Mouse (Mus musculus) gastrocnemius, postnatal 4 days (tissue): ENCODE data around the gene Acnat1. TPM values are rescaled to one million over a fixed set of nuclear protein-coding genes. Genes with fewer than 3 reads are reported as not detected.
"Not testable (repeated sequence)": the region's sequence is repeated elsewhere in the genome, so short reads cannot be mapped to it uniquely, and the experiment has no call there.

Experiments used
- DNase-seq, 2 experiments: peaks; one replicate each; pipeline ENCODE4 v3.0.0; 2021 to 2022; ENCODE audit warnings: low spot score in 2 of 2, mixed read lengths in 2 of 2
- total RNA-seq, 2 experiments: library from RNA; stranded (reverse); gene quantifications; 2 replicates each; pipeline ENCODE4 v1.2.3; 2021

The Acnat1 gene
- total RNA-seq, 2 experiments from 2014 or later: 0.29 TPM; not detected in 1

DNA sequence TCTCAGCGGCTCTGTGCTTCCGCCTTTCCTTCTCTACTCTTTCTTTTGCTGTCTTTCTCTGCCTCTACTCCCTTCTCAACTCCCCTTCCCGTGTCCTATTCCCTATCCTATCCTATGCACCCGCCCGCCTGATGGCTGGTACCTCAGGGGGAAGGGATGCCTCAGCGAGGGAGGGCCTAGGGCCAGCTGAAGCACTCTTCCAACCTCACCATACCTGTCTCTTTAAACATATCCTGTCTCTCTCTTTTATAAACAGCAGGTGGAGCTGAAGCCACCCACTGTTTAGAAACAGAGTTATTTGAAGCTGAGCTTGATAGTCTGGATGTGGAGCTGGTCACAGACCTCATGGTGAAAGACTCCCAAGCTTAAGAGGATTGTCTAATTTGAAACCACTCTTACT, 6.4 kb downstream of the Acnat1 start:
- no peak for DNase-seq

DNA sequence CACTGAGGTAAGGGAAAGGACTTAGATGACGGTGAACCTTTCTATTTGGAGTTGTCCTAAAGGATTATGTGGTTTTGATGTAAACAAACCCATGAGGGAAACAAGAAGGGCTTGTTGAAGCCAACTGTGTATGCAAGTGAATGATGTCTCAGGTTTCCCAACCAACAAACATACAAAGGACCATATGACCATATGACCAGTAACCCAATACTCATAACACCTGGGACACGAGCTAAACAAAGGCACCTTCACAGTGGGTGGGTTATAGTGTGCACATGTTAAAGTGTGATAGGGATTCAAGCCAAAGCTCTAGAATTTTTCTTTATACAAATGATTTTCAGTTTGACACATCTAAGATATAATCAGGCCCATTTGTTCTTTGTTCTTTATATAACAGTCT, 17.5 kb downstream of the Acnat1 start:
- no peak for DNase-seq

DNA sequence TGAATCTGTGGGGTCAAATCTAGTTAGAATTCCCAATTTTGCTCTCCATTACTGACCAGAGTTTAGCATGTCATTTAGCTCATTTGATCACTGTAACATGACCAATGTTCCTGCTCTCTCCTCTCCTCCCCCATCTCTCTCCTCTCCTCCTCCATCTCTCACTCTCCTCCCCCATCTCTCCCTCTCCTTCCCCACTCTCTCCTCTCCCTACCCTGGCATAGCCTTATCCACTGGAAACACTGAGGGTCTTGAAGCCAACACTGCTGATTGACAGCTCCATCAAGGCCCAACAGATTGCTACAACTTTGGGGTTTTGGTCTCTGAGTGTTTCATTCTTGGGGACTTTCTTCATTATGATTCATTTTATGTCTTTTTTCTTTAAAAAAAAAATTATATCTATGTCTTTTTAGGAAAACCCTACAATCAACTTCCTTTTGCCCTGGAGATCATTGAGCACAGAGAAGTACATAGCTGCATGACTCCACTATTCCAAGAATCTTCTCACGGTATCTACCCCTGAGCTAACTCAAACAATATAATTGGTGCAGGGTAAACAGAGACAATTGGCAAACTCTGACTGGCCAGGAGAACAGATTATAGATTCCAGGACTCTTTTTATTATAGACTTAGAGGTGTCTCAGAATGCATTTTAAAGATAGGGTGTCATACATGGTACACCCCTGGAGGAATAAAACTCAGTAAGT, 21.7 kb downstream of the Acnat1 start:
- no peak for DNase-seq

DNA sequence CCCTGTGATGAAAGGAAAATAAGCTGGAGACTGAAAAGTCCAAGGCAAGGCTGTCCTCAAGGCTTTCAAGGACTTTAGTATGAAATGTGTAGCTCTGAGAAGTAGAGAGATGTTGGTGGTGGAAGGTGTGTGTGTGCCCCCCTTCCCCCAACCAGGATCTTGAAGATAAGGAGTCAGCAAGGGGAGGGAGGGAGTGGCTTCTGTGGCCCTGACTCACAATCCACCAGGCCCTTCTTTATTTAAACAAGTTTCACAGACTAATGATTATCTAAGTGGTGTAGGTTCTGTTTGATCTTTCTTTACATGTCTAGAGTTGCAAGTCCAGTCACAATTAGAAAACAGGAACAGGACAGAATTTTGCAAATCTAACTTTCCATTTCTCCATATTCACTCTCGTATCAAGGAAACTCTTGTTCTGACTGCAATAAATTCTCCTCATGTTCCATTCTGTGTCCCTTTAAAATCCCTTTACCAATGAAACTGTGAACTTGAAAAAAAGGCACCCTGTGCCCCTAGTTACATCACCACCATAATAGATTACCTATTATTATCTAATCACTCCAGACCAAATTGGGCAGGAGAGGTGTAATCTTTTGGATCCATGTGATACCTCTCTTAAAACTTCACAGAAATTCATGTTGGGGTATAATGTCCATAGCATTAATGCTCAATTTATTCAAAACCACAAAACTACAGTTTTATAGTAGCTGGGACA, 22.4 kb downstream of the Acnat1 start:
- DNase-seq: not testable (repeated sequence)

DNA sequence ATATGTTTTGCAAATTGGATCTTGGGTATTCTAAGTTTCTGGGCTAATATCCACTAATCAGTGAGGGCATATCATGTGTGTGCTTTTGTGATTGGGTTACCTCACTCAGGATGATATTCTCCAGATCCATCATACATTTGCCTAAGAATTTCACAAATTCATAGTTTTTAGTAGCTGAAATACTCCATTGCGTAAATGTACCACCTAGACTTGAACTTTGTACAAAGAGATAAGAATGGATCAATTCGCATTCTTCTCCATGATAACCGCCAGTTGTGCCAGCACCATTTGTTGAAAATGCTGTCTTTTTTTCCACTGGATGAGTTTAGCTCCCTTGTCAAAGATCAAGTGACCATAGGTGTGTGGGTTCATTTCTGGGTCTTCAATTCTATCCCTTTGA, 36.7 kb downstream of the Acnat1 start:
- DNase-seq: not testable (repeated sequence)

DNA sequence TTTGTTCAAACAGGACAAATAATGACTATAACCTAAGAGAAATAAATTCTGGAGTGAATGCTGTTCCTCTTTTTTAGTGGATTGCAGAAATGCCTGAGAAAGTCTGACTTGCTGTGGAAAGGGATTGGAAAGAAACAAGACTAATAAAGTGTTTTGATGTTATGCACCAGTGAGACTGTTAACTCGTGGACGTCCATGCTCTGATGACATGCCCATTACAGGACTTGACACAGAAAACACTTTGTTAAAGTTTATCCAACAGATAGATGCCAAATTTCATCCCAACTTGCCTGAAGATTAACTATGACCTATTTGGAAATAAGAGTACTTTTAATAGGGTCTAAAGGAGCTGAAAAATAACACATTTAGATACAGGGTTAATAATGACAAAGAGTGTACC, 63.6 kb downstream of the Acnat1 start:
- not testable (repeated sequence) for DNase-seq

DNA sequence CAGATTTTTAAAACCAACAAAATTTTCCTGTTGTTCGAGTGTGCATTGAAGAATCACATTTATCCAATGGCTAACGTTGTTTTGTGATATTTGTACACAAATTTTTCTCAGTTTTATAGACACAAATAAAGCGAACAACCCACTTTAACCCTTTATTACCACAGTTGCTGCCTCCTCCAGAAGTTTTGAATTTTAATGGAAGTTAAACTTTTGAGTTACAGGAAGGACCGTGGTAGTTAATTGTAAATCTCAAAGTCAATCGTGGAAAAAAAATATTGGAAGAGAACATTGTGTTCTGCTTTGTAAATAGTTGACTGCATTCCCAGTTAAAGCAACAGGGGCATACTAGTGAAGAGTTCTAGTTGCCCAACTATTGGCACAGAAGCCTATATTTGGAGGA, 65.8 kb downstream of the Acnat1 start, which contains the start of gene Acnat2:
Acnat2 (minus strand) TSS at position 195 of the 400 bp plus-strand sequence.
- not testable (repeated sequence) for DNase-seq

Other genes starting within 250 kb of the Acnat1 start
- gene Acnat2, start 65.8 kb downstream of the Acnat1 start, total RNA-seq: not detected
- gene Baat, start 32.6 kb upstream of the Acnat1 start, total RNA-seq: under 1 TPM; 0.25 to 0.31 TPM
- gene Mrpl50, start 47.2 kb upstream of the Acnat1 start, total RNA-seq: 10 to 100 TPM; 36.9 to 40.5 TPM
- 1 to 10 TPM; 4.8 to 5.2 TPM for gene Zfp189, start 47.3 kb upstream of the Acnat1 start, total RNA-seq
- 1 to 10 TPM in 1 of 2 experiments, under 1 TPM in 1; 0.44 to 4.6 TPM for gene Aldob, start 75.6 kb upstream of the Acnat1 start, total RNA-seq
- 10 to 100 TPM; 33.6 to 39.7 TPM for gene Tmem246, start 124.0 kb upstream of the Acnat1 start, total RNA-seq
- gene Rnf20, start 158.1 kb upstream of the Acnat1 start, total RNA-seq: 10 to 100 TPM; 43.4 to 49.7 TPM
- under 1 TPM in 1 of 2 experiments, not detected in 1; 0.08 TPM for gene Ppp3r2, start 208.1 kb upstream of the Acnat1 start, total RNA-seq